Mouse (Mus musculus) megakaryocyte-erythroid progenitor cell, adult 5-6 weeks (primary cell): Measurements from ENCODE around the gene Vmn2r106. TPM values are rescaled to one million over a fixed set of nuclear protein-coding genes. Genes with fewer than 3 reads are reported as not detected.

Experiments
- ATAC-seq: replicated peaks from 2 replicates; pipeline ENCODE4 v1.8.0; 2016; ENCODE audit warnings: mild to moderate bottlenecking, inconsistent platforms; ENCODE audit not compliant: severe bottlenecking, poor library complexity, low FRiP score, low TSS enrichment
- total RNA-seq, 2 experiments: library from RNA; stranded (forward) in 1 of 2; stranded (reverse) in 1 of 2; fragments of 200-1000, 215-1000 nt in 1 of 2; fragments of >200 nt in 1 of 2; fragmentation: Nextera tagmentation in 1 of 2; gene quantifications; 2 replicates each; pipeline ENCODE4 v1.2.3; 2014 to 2017

The Vmn2r106 gene
- total RNA-seq (2014; fragmentation: Nextera tagmentation) (not detected in 2 replicates), total RNA-seq (2017) (not detected in 2 replicates)

GRCm38 (mm10) chr17:20285453-20285852 lies at the start of gene Vmn2r106:
Gene Vmn2r106 (minus strand): TSS chr17:20285553.
- ATAC-seq: no peak

DNA sequence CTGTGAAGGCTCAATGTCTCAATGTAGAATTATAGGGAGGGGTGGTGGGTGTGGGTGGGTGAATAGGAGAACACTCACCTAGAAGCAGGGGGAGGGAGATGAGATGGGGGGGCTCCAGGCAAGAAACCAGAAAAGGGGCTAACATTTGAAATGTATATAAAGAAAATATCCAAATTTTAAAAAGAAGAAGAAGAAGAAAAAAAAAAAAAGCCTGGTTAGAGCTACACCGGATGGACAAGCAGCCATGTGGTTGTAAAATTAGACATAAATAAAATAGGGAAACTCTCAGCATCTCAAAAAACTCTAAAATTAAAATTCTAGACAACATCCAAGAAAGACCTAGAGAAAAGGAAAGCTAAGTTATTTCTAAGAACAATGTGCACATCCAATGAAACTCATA lies 20.4 kb upstream of the Vmn2r106 start:
- ATAC-seq: no peak

- ATAC-seq: no peak
Observed at GRCm38 (mm10) chr17:20286906-20287305, 1.6 kb upstream of the Vmn2r106 start.

DNA sequence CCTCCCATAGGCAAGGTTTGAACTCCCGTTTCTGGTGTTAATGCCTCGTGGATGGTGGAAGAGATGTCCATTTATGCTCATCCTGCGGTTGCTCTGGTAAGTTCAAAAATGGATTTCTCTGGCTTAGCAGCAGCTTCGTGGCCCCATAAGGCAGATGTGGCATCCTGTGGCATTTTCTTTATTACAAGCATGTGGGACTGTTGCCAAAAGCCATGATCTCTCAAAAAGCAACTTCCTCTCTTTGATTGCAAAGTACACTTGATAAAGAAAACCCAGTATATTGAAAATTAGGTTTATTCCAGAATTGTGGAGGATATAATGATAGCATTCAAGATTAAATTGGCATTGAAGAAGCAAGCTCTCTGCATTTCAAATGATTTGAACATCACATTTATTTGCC lies 29.8 kb downstream of the Vmn2r106 start:
- ATAC-seq: no peak

DNA sequence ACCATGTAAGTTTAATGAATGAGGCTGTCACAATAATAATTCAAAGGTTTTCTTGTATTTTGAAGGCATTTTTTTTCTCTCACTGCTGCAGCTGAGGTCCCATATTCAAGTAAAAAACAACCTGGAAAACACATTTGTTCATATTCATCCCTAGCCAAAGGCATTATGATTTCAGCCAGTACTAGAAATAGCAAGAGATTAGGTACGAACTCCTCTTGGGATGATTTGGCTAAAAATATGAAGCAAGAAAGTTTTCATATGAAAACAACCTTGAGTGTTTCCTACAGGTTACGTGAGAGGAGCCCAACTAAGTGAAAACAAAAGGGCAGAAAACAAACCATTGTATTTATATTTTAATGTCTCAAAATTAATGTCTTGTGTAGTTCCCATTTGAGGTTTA lies 50.4 kb downstream of the Vmn2r106 start, which contains the start of gene Vmn2r105:
Gene Vmn2r105 (minus strand): TSS at position 101 of the 400 bp plus-strand sequence.
- no peak for ATAC-seq

Other genes with a start within 250 kb of the Vmn2r106 start
- not detected in 2 replicates for gene Vmn2r104, start 237.2 kb downstream of the Vmn2r106 start, total RNA-seq (2014; fragmentation: Nextera tagmentation)
- not detected in 2 replicates for gene Vmn2r104, start 237.2 kb downstream of the Vmn2r106 start, total RNA-seq (2017)
- not detected in 2 replicates for gene Fpr-rs7, start 171.3 kb downstream of the Vmn2r106 start, total RNA-seq (2014; fragmentation: Nextera tagmentation)
- gene Fpr-rs7, start 171.3 kb downstream of the Vmn2r106 start, total RNA-seq (2017): not detected in 2 replicates
- not detected in 2 replicates for gene Fpr-rs6, start 102.5 kb downstream of the Vmn2r106 start, total RNA-seq (2014; fragmentation: Nextera tagmentation)
- not detected in 2 replicates for gene Fpr-rs6, start 102.5 kb downstream of the Vmn2r106 start, total RNA-seq (2017)
- not detected in 2 replicates for gene Vmn2r105, start 50.5 kb downstream of the Vmn2r106 start, total RNA-seq (2014; fragmentation: Nextera tagmentation)
- not detected in 2 replicates for gene Vmn2r105, start 50.5 kb downstream of the Vmn2r106 start, total RNA-seq (2017)
- not detected in 2 replicates for gene Vmn2r107, start 59.7 kb upstream of the Vmn2r106 start, total RNA-seq (2014; fragmentation: Nextera tagmentation)
- not detected in 2 replicates for gene Vmn2r107, start 59.7 kb upstream of the Vmn2r106 start, total RNA-seq (2017)
- not detected in 2 replicates for gene Vmn1r224, start 128.6 kb upstream of the Vmn2r106 start, total RNA-seq (2014; fragmentation: Nextera tagmentation)
- gene Vmn1r224, start 128.6 kb upstream of the Vmn2r106 start, total RNA-seq (2017): not detected in 2 replicates
- gene Vmn2r108, start 195.8 kb upstream of the Vmn2r106 start, total RNA-seq (2014; fragmentation: Nextera tagmentation): not detected in 2 replicates
- gene Vmn2r108, start 195.8 kb upstream of the Vmn2r106 start, total RNA-seq (2017): not detected in 2 replicates
- gene Vmn1r225, start 212.6 kb upstream of the Vmn2r106 start, total RNA-seq (2014; fragmentation: Nextera tagmentation): not detected in 2 replicates
- not detected in 2 replicates for gene Vmn1r225, start 212.6 kb upstream of the Vmn2r106 start, total RNA-seq (2017)